In genomic region chr2:93906316-93906715, GRCm38 (mm10) we compare ENCODE assay signal across 12 mouse cellular contexts. TPM values are rescaled to one million over a fixed set of nuclear protein-coding genes. Genes with fewer than 3 reads are reported as not detected.
DNase-seq lines count a peak whose midpoint lies in the region; ATAC-seq and TF ChIP-seq lines count a peak whose summit lies in the region.
"Had no signal": no experiment of that assay in that cellular context is flagged by ENCODE, and none has a peak within 500 bp of the region (broad histone marks: within the 10 kb centered on the region; RNA-seq: fewer than 3 reads in every experiment).

No protein-coding gene starts in this region.

- H3K4me2 ChIP-seq in hindbrain, embryonic 14.5 days (replicated peaks): no peak overlapping the region
- H3K4me2 ChIP-seq in hindbrain, embryonic 12.5 days (replicated peaks): no peak overlapping the region

- WGBS in hindbrain, embryonic 14.5 days: 55% methylated on average over 4 of the region's 4 CpGs
- WGBS in hindbrain, embryonic 12.5 days: 25% methylated on average over 4 of the region's 4 CpGs

- H3K27me3 ChIP-seq in hindbrain, embryonic 14.5 days (ENCODE audit: control insufficient read depth, insufficient read depth, low read length): no peaks in the 10 kb centered on the region
- H3K27me3 ChIP-seq in hindbrain, embryonic 12.5 days: no peaks in the 10 kb centered on the region
- H3K27me3 ChIP-seq in E14TG2a.4 (ENCODE audit: insufficient read depth, low read length): no peaks in the 10 kb centered on the region

- no peak overlapping the region for H3K9ac ChIP-seq in hindbrain, embryonic 14.5 days
- H3K9ac ChIP-seq in hindbrain, embryonic 12.5 days: no peak overlapping the region

- H3K36me3 ChIP-seq in hindbrain, embryonic 14.5 days (replicated peaks; ENCODE audit: control insufficient read depth, insufficient read depth): no peaks in the 10 kb centered on the region
- no peaks in the 10 kb centered on the region for H3K36me3 ChIP-seq in hindbrain, embryonic 12.5 days
- H3K36me3 ChIP-seq in E14TG2a.4 (ENCODE audit: insufficient read depth, low read length): no peaks in the 10 kb centered on the region

- no peak for TF ChIP-seq CTCF in E14TG2a.4 (conservative IDR thresholded peaks at IDR 0.05; ENCODE audit: low read length)

- no peak for ATAC-seq in hindbrain, embryonic 14.5 days (ENCODE audit: low FRiP score)
- no peak for ATAC-seq in hindbrain, embryonic 12.5 days (ENCODE audit: low FRiP score)

- no peaks in the 10 kb centered on the region for H3K9me3 ChIP-seq in hindbrain, embryonic 14.5 days (ENCODE audit: control insufficient read depth, low read length)
- no peaks in the 10 kb centered on the region for H3K9me3 ChIP-seq in hindbrain, embryonic 12.5 days (replicated peaks)
- H3K9me3 ChIP-seq in E14TG2a.4 (ENCODE audit: low read length): no peaks in the 10 kb centered on the region

- DNase-seq in hindbrain, embryonic 14.5 days (ENCODE audit: low spot score): no peak
- DNase-seq in fibroblast of lung, adult 2 months (ENCODE audit: low read depth): peak; percentile 63
- DNase-seq in heart, postnatal 36 days: peak; percentile 45 to 46
- no peak for DNase-seq in cerebellum, adult 18-20 months
- no peak for DNase-seq in urinary bladder, postnatal 10 days (ENCODE audit: low spot score)
- DNase-seq in T-cell, adult 2 months (ENCODE audit: low spot score): no peak
- DNase-seq: thymus, postnatal 36 days had no signal

- H3K4me1 ChIP-seq in hindbrain, embryonic 14.5 days (replicated peaks; ENCODE audit: control insufficient read depth, insufficient read depth, low read length): peaks cover 20% of the 10 kb centered on the region
- H3K4me1 ChIP-seq in hindbrain, embryonic 12.5 days: peaks cover 24% of the 10 kb centered on the region
- peaks cover 78% of the 10 kb centered on the region for H3K4me1 ChIP-seq in E14TG2a.4 (replicated peaks; ENCODE audit: low read depth, low read length)

- no peak overlapping the region for H3K4me3 ChIP-seq in hindbrain, embryonic 14.5 days (replicated peaks; ENCODE audit: low read length)
- no peak overlapping the region for H3K4me3 ChIP-seq in hindbrain, embryonic 12.5 days
- H3K4me3 ChIP-seq in E14TG2a.4 (replicated peaks; ENCODE audit: low read length): 0 out of 2 replicates have a peak overlapping the region, but pooled peaks have one; percentile 0
- H3K4me3 ChIP-seq: erythroblast, embryonic 14.5 days had no signal

- intact Hi-C loops in heart, postnatal 36 days (cut with DNase I): loop anchor here (5.0 kb wide), 1 partner anchor 51 kb away; the partner anchor contains the start of gene Gm13889

- peak overlapping the region; percentile 44; the same call in 1 of the 2 replicates for H3K27ac ChIP-seq in hindbrain, embryonic 14.5 days
- H3K27ac ChIP-seq in hindbrain, embryonic 12.5 days: no peak overlapping the region

RNA-seq across cellular contexts. Expression of gene Accsl, which starts 37.4 kb away (rescaled TPM):
- polyA plus RNA-seq in hindbrain, embryonic 14.5 days (2014; fragmentation: Nextera tagmentation; extraction: Ambion mirVana): 0.08 and 0.38 TPM in 2 replicates
- 0.09 and 0.51 TPM in 2 replicates for polyA plus RNA-seq in hindbrain, embryonic 12.5 days (2016; fragmentation: Nextera tagmentation; extraction: Ambion mirVana)
- total RNA-seq in heart, postnatal 36 days (2021): not detected
- total RNA-seq: common myeloid progenitor, adult 5-6 weeks; hematopoietic stem cell, adult 5-6 weeks had no signal
- polyA plus RNA-seq: erythroblast, embryonic 14.5 days had no signal

RNA-seq across cellular contexts. Expression of gene Gm13889, which starts 50.7 kb away (rescaled TPM):
- polyA plus RNA-seq in hindbrain, embryonic 14.5 days (2014; fragmentation: Nextera tagmentation; extraction: Ambion mirVana): 11.5 and 13.4 TPM in 2 replicates
- 7.0 and 7.9 TPM in 2 replicates for polyA plus RNA-seq in hindbrain, embryonic 12.5 days (2016; fragmentation: Nextera tagmentation; extraction: Ambion mirVana)
- total RNA-seq in heart, postnatal 36 days (2021): 1 to 10 TPM; 8.4 to 9.7 TPM
- total RNA-seq: hematopoietic stem cell, adult 5-6 weeks had no signal

RNA-seq across cellular contexts. Expression of gene Accs, which starts 56.6 kb away (rescaled TPM):
- 4.8 and 6.7 TPM in 2 replicates for polyA plus RNA-seq in hindbrain, embryonic 14.5 days (2014; fragmentation: Nextera tagmentation; extraction: Ambion mirVana)
- 7.4 and 8.1 TPM in 2 replicates for polyA plus RNA-seq in hindbrain, embryonic 12.5 days (2016; fragmentation: Nextera tagmentation; extraction: Ambion mirVana)
- total RNA-seq in heart, postnatal 36 days (2021): 1 to 10 TPM; 4.0 to 6.2 TPM
- polyA plus RNA-seq: erythroblast, embryonic 14.5 days had no signal

Comparison
In these comparisons a context has a peak if more than half of its experiments do, and no peak if none do; other contexts are left out.
1. DNase-seq: peak in fibroblast of lung, adult 2 months (single experiment) and heart, postnatal 36 days (2 of 2); none in hindbrain, embryonic 14.5 days (single experiment), cerebellum, adult 18-20 months (0 of 2), urinary bladder, postnatal 10 days (single experiment) and T-cell, adult 2 months (single experiment).